Comparison of ENCODE assay signal across 8 mouse cellular contexts in the genomic region with DNA sequence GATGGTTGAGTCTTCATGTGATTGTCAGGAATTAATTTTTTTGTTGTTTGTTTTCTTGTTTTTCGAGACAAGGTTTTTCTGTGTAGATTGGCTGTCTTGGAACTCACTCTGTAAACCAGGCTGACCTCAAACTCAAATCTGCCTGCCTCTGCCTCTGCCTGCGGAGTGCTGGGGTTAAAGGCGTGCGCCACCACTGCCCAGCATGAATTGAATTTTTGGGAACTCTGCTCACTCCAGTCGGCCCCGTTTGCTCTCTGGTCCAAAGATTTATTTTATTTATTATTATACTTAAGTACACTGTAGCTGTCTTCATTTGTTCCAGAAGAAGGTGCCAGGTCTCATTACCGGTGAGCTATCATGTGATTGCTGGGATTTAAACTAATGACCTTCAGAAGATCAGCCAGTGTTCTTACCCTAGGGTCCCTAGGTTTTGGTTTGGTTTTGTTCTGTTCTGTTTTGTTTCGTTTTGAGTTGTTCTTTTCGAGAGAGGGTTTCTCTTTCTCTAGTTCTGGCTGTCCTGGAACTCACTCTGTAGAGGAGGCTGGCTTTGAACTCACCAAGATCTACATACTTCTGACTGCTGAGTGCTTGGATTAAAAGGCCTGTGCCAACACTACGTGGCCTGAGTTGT. TPM values are rescaled to one million over a fixed set of nuclear protein-coding genes. Genes with fewer than 3 reads are reported as not detected.
DNase-seq lines count a peak whose midpoint lies in the region; ATAC-seq and TF ChIP-seq lines count a peak whose summit lies in the region.

No protein-coding gene starts in this region.

- 0 out of 4 replicates have a peak, but pooled peaks of 1 of the 2 experiments have one; percentile 2 for TF ChIP-seq CTCF in CH12.LX (conservative IDR thresholded peaks at IDR 0.05 in 1 of 2, IDR thresholded peaks at IDR 0.05 in 1 of 2; ENCODE audit: low read depth in 2 of 2, low read length in 2 of 2)

- H3K9ac ChIP-seq in CH12.LX (ENCODE audit: insufficient read depth, low read depth) = peak overlapping the region; percentile 61
- peak overlapping the region; percentile 37 for H3K9ac ChIP-seq in forebrain, embryonic 15.5 days (replicated peaks)
- peak overlapping the region; percentile 61 for H3K9ac ChIP-seq in liver, embryonic 12.5 days

- H3K9me3 ChIP-seq in CH12.LX (replicated peaks; ENCODE audit: low read length) = peaks cover under 1% of the 10 kb centered on the region
- no peaks in the 10 kb centered on the region for H3K9me3 ChIP-seq in forebrain, embryonic 15.5 days
- H3K9me3 ChIP-seq in liver, embryonic 12.5 days (replicated peaks) = no peaks in the 10 kb centered on the region

- dilution Hi-C loops in CH12.LX (cut with MboI; ENCODE audit: extremely low pct_ligation_motif_present, extremely low pct_unique_long_range_greater_than_20kb, low sequenced_read_pairs) = no loop called here

- H3K27me3 ChIP-seq in CH12.LX (replicated peaks) = no peaks in the 10 kb centered on the region
- H3K27me3 ChIP-seq in forebrain, embryonic 15.5 days = no peaks in the 10 kb centered on the region
- H3K27me3 ChIP-seq in liver, embryonic 12.5 days (replicated peaks) = peaks cover 38% of the 10 kb centered on the region

- in situ Hi-C loops in CH12.LX (cut with MboI; ENCODE audit: low pct_ligation_motif_present, low pct_unique_long_range_greater_than_20kb, low sequenced_read_pairs) = no loop called here

- peaks cover 13 to 38% of the 10 kb centered on the region in 2 experiments for H3K4me1 ChIP-seq in CH12.LX (ENCODE audit: control insufficient read depth in 1 of 2, insufficient read depth in 2 of 2)
- peaks cover 44% of the 10 kb centered on the region for H3K4me1 ChIP-seq in forebrain, embryonic 15.5 days
- H3K4me1 ChIP-seq in liver, embryonic 12.5 days = peaks cover 54% of the 10 kb centered on the region

- peaks cover 26 to 36% of the 10 kb centered on the region in 2 experiments for H3K36me3 ChIP-seq in CH12.LX (replicated peaks in 1 of 2; ENCODE audit: control insufficient read depth in 1 of 2, insufficient read depth in 1 of 2, low read length in 1 of 2)
- peaks cover 30% of the 10 kb centered on the region for H3K36me3 ChIP-seq in forebrain, embryonic 15.5 days
- peaks cover 36% of the 10 kb centered on the region for H3K36me3 ChIP-seq in liver, embryonic 12.5 days

- TF ChIP-seq RAD21 in CH12.LX (IDR thresholded peaks at IDR 0.05; ENCODE audit: low read depth, low read length) = no peak

- H3K4me2 ChIP-seq in CH12.LX (ENCODE audit: insufficient read depth, low read depth, poor library complexity, severe bottlenecking) = peak overlapping the region; percentile 95
- H3K4me2 ChIP-seq in forebrain, embryonic 15.5 days (replicated peaks) = peak overlapping the region; percentile 42
- peak overlapping the region; percentile 92 for H3K4me2 ChIP-seq in liver, embryonic 12.5 days

- no peak overlapping the region for H3K27ac ChIP-seq in CH12.LX (ENCODE audit: insufficient read depth, low read depth)
- peak overlapping the region; percentile 96 for H3K27ac ChIP-seq in forebrain, embryonic 15.5 days (replicated peaks)
- no peak overlapping the region for H3K27ac ChIP-seq in liver, embryonic 12.5 days

- TF ChIP-seq POLR2A in CH12.LX (IDR thresholded peaks at IDR 0.05; ENCODE audit: low read depth, low read length) = no peak

- WGBS in forebrain, embryonic 15.5 days = 56% methylated on average over 10 of the region's 10 CpGs
- WGBS in liver, embryonic 12.5 days (ENCODE audit: insufficient replicate concordance) = 35% methylated on average over 10 of the region's 10 CpGs

- peak; percentile 75 for TF ChIP-seq EP300 in CH12.LX (IDR thresholded peaks at IDR 0.05; ENCODE audit: low read length)

- peak; percentile 87 for DNase-seq in heart, adult 11 months
- DNase-seq in heart, postnatal 4 days = no peak
- DNase-seq in CH12.LX (ENCODE audit: extremely low read depth) = peak; percentile 68
- no peak for DNase-seq in cerebellum, postnatal 25 days
- DNase-seq in layer of hippocampus, postnatal 36 days = no peak

- H3K79me2 ChIP-seq in CH12.LX (replicated peaks; ENCODE audit: control insufficient read depth, extremely low read depth, insufficient read depth, poor library complexity, severe bottlenecking) = peaks cover 38% of the 10 kb centered on the region

- H3K4me3 ChIP-seq in CH12.LX (replicated peaks in 1 of 3; ENCODE audit: low read depth in 2 of 3, low read length in 2 of 3, poor library complexity in 1 of 3) = peak overlapping the region; percentile 45 to 96 (median 76)
- peak overlapping the region; percentile 90 for H3K4me3 ChIP-seq in forebrain, embryonic 15.5 days
- peak overlapping the region; percentile 94 for H3K4me3 ChIP-seq in liver, embryonic 12.5 days

- peak; percentile 5; the same call in 1 of the 2 replicates for ATAC-seq in forebrain, embryonic 15.5 days (replicated peaks)
- no peak for ATAC-seq in liver, embryonic 12.5 days
- ATAC-seq in monocyte, adult 5-6 weeks (replicated peaks; ENCODE audit: insufficient number of reproducible peaks, low FRiP score, low TSS enrichment, poor library complexity, severe bottlenecking) = no peak

TF ChIP-seq in CH12.LX, 34 proteins besides CTCF, POLR2A, EP300 and RAD21 (continues in another document):
- TF ChIP-seq ETS1 (conservative IDR thresholded peaks at IDR 0.05; ENCODE audit: low read depth, low read length) = peak; percentile 44; the same call in 1 of the 2 replicates
- TF ChIP-seq CHD2 (IDR thresholded peaks at IDR 0.05; ENCODE audit: low read length) = 0 out of 2 replicates have a peak, but pooled peaks have one; percentile 17
- TF ChIP-seq RCOR1 (conservative IDR thresholded peaks at IDR 0.05; ENCODE audit: low read depth, low read length) = no peak; the same call in none of the 2 replicates
- no peak for TF ChIP-seq MAFK (IDR thresholded peaks at IDR 0.05; ENCODE audit: insufficient replicate concordance, low read length)
- no peak for TF ChIP-seq TCF12 (IDR thresholded peaks at IDR 0.05; ENCODE audit: low read depth, low read length)
- peak; percentile 40; the same call in 1 of the 2 replicates for TF ChIP-seq TBP (conservative IDR thresholded peaks at IDR 0.05; ENCODE audit: low read depth, low read length)
- TF ChIP-seq HCFC1 (IDR thresholded peaks at IDR 0.05; ENCODE audit: low read depth, low read length) = no peak
- TF ChIP-seq MAX (IDR thresholded peaks at IDR 0.05; ENCODE audit: low read length) = no peak
- TF ChIP-seq SIN3A (IDR thresholded peaks at IDR 0.05; ENCODE audit: low read length) = no peak
- no peak for TF ChIP-seq KAT2A (IDR thresholded peaks at IDR 0.05; ENCODE audit: insufficient replicate concordance, low read length)
- TF ChIP-seq CHD1 (IDR thresholded peaks at IDR 0.05; ENCODE audit: low read depth, low read length) = no peak
- TF ChIP-seq JUND (conservative IDR thresholded peaks at IDR 0.05; ENCODE audit: low read depth, low read length) = peak; percentile 90
- TF ChIP-seq ZNF384 (IDR thresholded peaks at IDR 0.05; ENCODE audit: low read depth, low read length) = no peak

RNA-seq across cellular contexts. Expression of a gene that starts 0.6 kb away (rescaled TPM):
- total RNA-seq in heart, postnatal 4 days (2021) = 1,000 to 10,000 TPM; 1,082 to 1,148 TPM
- 3,714 and 3,939 TPM in 2 replicates for total RNA-seq in CH12.LX (2012; rRNA removed)
- 3,235 and 3,361 TPM in 2 replicates for total RNA-seq in CH12.LX (2014; rRNA removed)
- 2,992 and 3,119 TPM in 2 replicates for polyA plus RNA-seq in CH12.LX (2012; ENCODE audit: insufficient read length, low read depth)
- polyA plus RNA-seq in forebrain, embryonic 15.5 days (2015; fragmentation: Nextera tagmentation; extraction: Ambion mirVana) = 896 and 935 TPM in 2 replicates
- polyA plus RNA-seq in liver, embryonic 12.5 days (2016; fragmentation: Nextera tagmentation; extraction: Ambion mirVana) = 1,112 and 1,156 TPM in 2 replicates
- total RNA-seq in monocyte, adult 5-6 weeks (2017) = 1,700 to 2,580 TPM (median 2,203 TPM) in 3 replicates
- 100 to 1,000 TPM; 714 to 715 TPM for total RNA-seq in layer of hippocampus, postnatal 36 days (2021)

RNA-seq across cellular contexts. Expression of a gene that starts 4.2 kb away (rescaled TPM):
- 10 to 100 TPM; 25.2 to 28.0 TPM for total RNA-seq in heart, postnatal 4 days (2021)
- total RNA-seq in CH12.LX (2012; rRNA removed) = 0.17 and 0.25 TPM in 2 replicates
- 0.50 TPM in 1 of 2 replicates, not detected in the other for total RNA-seq in CH12.LX (2014; rRNA removed)
- 0.49 and 1.4 TPM in 2 replicates for polyA plus RNA-seq in CH12.LX (2012; ENCODE audit: insufficient read length, low read depth)
- 55.9 and 56.3 TPM in 2 replicates for polyA plus RNA-seq in forebrain, embryonic 15.5 days (2015; fragmentation: Nextera tagmentation; extraction: Ambion mirVana)
- 20.3 and 24.0 TPM in 2 replicates for polyA plus RNA-seq in liver, embryonic 12.5 days (2016; fragmentation: Nextera tagmentation; extraction: Ambion mirVana)
- total RNA-seq in monocyte, adult 5-6 weeks (2017) = not detected in 3 replicates
- 10 to 100 TPM; 26.8 to 28.5 TPM for total RNA-seq in layer of hippocampus, postnatal 36 days (2021)

RNA-seq across cellular contexts. Expression of a gene that starts 7.5 kb away (rescaled TPM):
- 1 to 10 TPM; 8.4 to 9.8 TPM for total RNA-seq in heart, postnatal 4 days (2021)
- total RNA-seq in CH12.LX (2012; rRNA removed) (16.4 and 20.3 TPM in 2 replicates), CH12.LX (2014; rRNA removed) (18.2 and 20.3 TPM in 2 replicates)
- polyA plus RNA-seq in CH12.LX (2012; ENCODE audit: insufficient read length, low read depth) = 15.6 and 19.1 TPM in 2 replicates
- polyA plus RNA-seq in forebrain, embryonic 15.5 days (2015; fragmentation: Nextera tagmentation; extraction: Ambion mirVana) = 4.4 and 5.0 TPM in 2 replicates
- polyA plus RNA-seq in liver, embryonic 12.5 days (2016; fragmentation: Nextera tagmentation; extraction: Ambion mirVana) = 62.6 and 67.1 TPM in 2 replicates
- 2.5 to 4.6 TPM (median 2.9 TPM) in 3 replicates for total RNA-seq in monocyte, adult 5-6 weeks (2017)
- total RNA-seq in layer of hippocampus, postnatal 36 days (2021) = 10 to 100 TPM; 22.3 to 24.0 TPM

RNA-seq across cellular contexts. Expression of a gene that starts 7.5 kb away (rescaled TPM):
- total RNA-seq in heart, postnatal 4 days (2021) = 1 to 10 TPM; 7.7 to 8.6 TPM
- 6.7 and 7.4 TPM in 2 replicates for total RNA-seq in CH12.LX (2012; rRNA removed)
- 6.1 and 7.1 TPM in 2 replicates for total RNA-seq in CH12.LX (2014; rRNA removed)
- 8.3 and 9.9 TPM in 2 replicates for polyA plus RNA-seq in CH12.LX (2012; ENCODE audit: insufficient read length, low read depth)
- polyA plus RNA-seq in forebrain, embryonic 15.5 days (2015; fragmentation: Nextera tagmentation; extraction: Ambion mirVana) = 4.8 and 5.7 TPM in 2 replicates
- 12.2 and 13.7 TPM in 2 replicates for polyA plus RNA-seq in liver, embryonic 12.5 days (2016; fragmentation: Nextera tagmentation; extraction: Ambion mirVana)
- 2.5 to 4.3 TPM (median 2.8 TPM) in 3 replicates for total RNA-seq in monocyte, adult 5-6 weeks (2017)
- total RNA-seq in layer of hippocampus, postnatal 36 days (2021) = 1 to 10 TPM; 2.4 to 2.5 TPM

RNA-seq across cellular contexts. Expression of a gene that starts 9.2 kb away (rescaled TPM):
- total RNA-seq in heart, postnatal 4 days (2021) = 1 to 10 TPM in 1 of 2 experiments, under 1 TPM in 1; 0.81 to 1.4 TPM
- total RNA-seq in CH12.LX (2012; rRNA removed) (0.21 TPM in 1 of 2 replicates, not detected in the other), CH12.LX (2014; rRNA removed) (not detected in 2 replicates)
- 0.40 and 0.46 TPM in 2 replicates for polyA plus RNA-seq in CH12.LX (2012; ENCODE audit: insufficient read length, low read depth)
- 1.3 TPM in 2 replicates for polyA plus RNA-seq in forebrain, embryonic 15.5 days (2015; fragmentation: Nextera tagmentation; extraction: Ambion mirVana)
- 0.31 and 0.63 TPM in 2 replicates for polyA plus RNA-seq in liver, embryonic 12.5 days (2016; fragmentation: Nextera tagmentation; extraction: Ambion mirVana)
- total RNA-seq in monocyte, adult 5-6 weeks (2017) = not detected in 3 replicates
- total RNA-seq in layer of hippocampus, postnatal 36 days (2021) = 1 to 10 TPM; 3.6 to 5.7 TPM

Comparison
In these comparisons a context has a peak if more than half of its experiments do, and no peak if none do; other contexts are left out.
1. DNase-seq: peak in heart, adult 11 months (single experiment) and CH12.LX (single experiment); none in heart, postnatal 4 days (single experiment), cerebellum, postnatal 25 days (0 of 2) and layer of hippocampus, postnatal 36 days (0 of 2).
2. H3K4me2 ChIP-seq: peak in every context shown above with its lines; median percentile 95 in CH12.LX; 92 in liver, embryonic 12.5 days; 42 in forebrain, embryonic 15.5 days.
3. RNA of a gene that starts 4.2 kb away (total RNA-seq): 26.8 to 28.5 TPM in layer of hippocampus, postnatal 36 days and 25.2 to 28.0 TPM in heart, postnatal 4 days; 0.17 to 0.50 TPM in CH12.LX and not detected in monocyte, adult 5-6 weeks; every median in the first group is over 10 times any median in the second.
4. Peak in every context shown above with its lines, with median percentiles within 50 percentile points of each other: H3K4me3 ChIP-seq and H3K9ac ChIP-seq.